12 mouse cellular contexts compared by ENCODE assay signal in genomic region chr3:24749055-24749454, GRCm38 (mm10).
"Had no signal": no experiment of that assay in that cellular context is flagged by ENCODE, and none has a peak within 500 bp of the region (broad histone marks: within the 10 kb centered on the region; RNA-seq: fewer than 3 reads in every experiment).

No protein-coding gene starts in this region.

- H3K9me3 ChIP-seq: limb, embryonic 12.5 days; liver, embryonic 13.5 days; midbrain, embryonic 13.5 days; stomach, embryonic 15.5 days had no signal

- H3K9ac ChIP-seq: limb, embryonic 12.5 days; liver, embryonic 13.5 days; liver, postnatal 0 days; midbrain, embryonic 13.5 days; stomach, embryonic 15.5 days had no signal

- H3K4me1 ChIP-seq: limb, embryonic 12.5 days; liver, embryonic 13.5 days; midbrain, embryonic 13.5 days; stomach, embryonic 15.5 days had no signal

- DNase-seq: kidney, adult 11 months; kidney, postnatal 10 days; layer of hippocampus, adult 9-11 months; layer of hippocampus, postnatal 36 days; liver; liver, embryonic 13.5 days; liver, postnatal 0 days; right cerebral cortex, postnatal 14 days had no signal

- H3K4me2 ChIP-seq: limb, embryonic 12.5 days; liver, embryonic 13.5 days; midbrain, embryonic 13.5 days; stomach, embryonic 15.5 days had no signal

- H3K27ac ChIP-seq: hindbrain, postnatal 0 days; limb, embryonic 12.5 days; liver, embryonic 13.5 days; midbrain, embryonic 13.5 days; stomach, embryonic 15.5 days had no signal

- ATAC-seq: hindbrain, postnatal 0 days; liver, postnatal 0 days; midbrain, embryonic 13.5 days had no signal

- H3K4me3 ChIP-seq: limb, embryonic 12.5 days; liver, embryonic 13.5 days; midbrain, embryonic 13.5 days; stomach, embryonic 15.5 days had no signal

- H3K36me3 ChIP-seq: limb, embryonic 12.5 days; liver, embryonic 13.5 days; midbrain, embryonic 13.5 days; stomach, embryonic 15.5 days had no signal

- H3K27me3 ChIP-seq: limb, embryonic 12.5 days; liver, embryonic 13.5 days; midbrain, embryonic 13.5 days; stomach, embryonic 15.5 days had no signal
